Mouse (Mus musculus): Measurements from ENCODE around the gene Kcnip1. TPM values are rescaled to one million over a fixed set of nuclear protein-coding genes. Genes with fewer than 3 reads are reported as not detected.

Kcnip1 gene
- total RNA-seq, 2 experiments from 2014 or later, result not detected

GRCm38 (mm10) chr11:33827829-33828206 is 165.1 kb downstream of the Kcnip1 start:
- no peak for DNase-seq

GRCm38 (mm10) chr11:33827085-33827828 is 165.7 kb downstream of the Kcnip1 start:
- no peak for DNase-seq

- DNase-seq, result no peak
Observed at GRCm38 (mm10) chr11:33824739-33825138, 168.2 kb downstream of the Kcnip1 start.

- DNase-seq, result no peak
Observed at GRCm38 (mm10) chr11:33821331-33821730, 171.6 kb downstream of the Kcnip1 start.

- DNase-seq, result no peak
Observed at GRCm38 (mm10) chr11:33820876-33821275, 172.1 kb downstream of the Kcnip1 start.

GRCm38 (mm10) chr11:33818861-33819503 is 174.0 kb downstream of the Kcnip1 start:
- no peak for DNase-seq

GRCm38 (mm10) chr11:33816020-33816419 is 176.9 kb downstream of the Kcnip1 start:
- DNase-seq, result no peak

GRCm38 (mm10) chr11:33810105-33810504 is 182.8 kb downstream of the Kcnip1 start:
- DNase-seq, result no peak

GRCm38 (mm10) chr11:33803093-33803492 is 189.9 kb downstream of the Kcnip1 start:
- DNase-seq, result no peak

GRCm38 (mm10) chr11:33800436-33801088 is 192.4 kb downstream of the Kcnip1 start:
- DNase-seq, result peak; percentile 17

GRCm38 (mm10) chr11:33799933-33800332 is 193.0 kb downstream of the Kcnip1 start:
- DNase-seq, result no peak

- no peak for DNase-seq
Observed at GRCm38 (mm10) chr11:33798094-33798648, 194.8 kb downstream of the Kcnip1 start.

GRCm38 (mm10) chr11:33787362-33787761 is 205.6 kb downstream of the Kcnip1 start:
- no peak for DNase-seq

GRCm38 (mm10) chr11:33786572-33786971 is 206.4 kb downstream of the Kcnip1 start:
- DNase-seq, result no peak

GRCm38 (mm10) chr11:33781561-33781971 is 211.4 kb downstream of the Kcnip1 start:
- no peak for DNase-seq

GRCm38 (mm10) chr11:33780263-33780662 is 212.7 kb downstream of the Kcnip1 start:
- DNase-seq, result no peak

GRCm38 (mm10) chr11:33772615-33773141 is 220.3 kb downstream of the Kcnip1 start:
- DNase-seq, result no peak

GRCm38 (mm10) chr11:33772043-33772442 is 220.9 kb downstream of the Kcnip1 start:
- DNase-seq, result no peak

GRCm38 (mm10) chr11:33766976-33767938 is 225.7 kb downstream of the Kcnip1 start:
- DNase-seq, result no peak

- no peak for DNase-seq
Observed at GRCm38 (mm10) chr11:33761201-33761755, 231.7 kb downstream of the Kcnip1 start.

- no peak for DNase-seq
Observed at GRCm38 (mm10) chr11:33756624-33757023, 236.3 kb downstream of the Kcnip1 start.
